Mouse (Mus musculus) midbrain, embryonic 16.5 days (tissue): ENCODE data around the gene Cdc42bpb. TPM values are rescaled to one million over a fixed set of nuclear protein-coding genes. Genes with fewer than 3 reads are reported as not detected.
A peak's percentile ranks its signal among the peaks of the same experiment; 100 is the strongest.

ENCODE experiments used
- ATAC-seq: fragments of 200-750 bp; cut with Nextera tagmentation; 2 replicates; pipeline ENCODE4 v1.8.0; 2017; ENCODE audit warnings: moderate TSS enrichment
- H3K27ac ChIP-seq: fragments of 300-500 bp; sonication (generic); 2 replicates; pipeline ENCODE4 v1.5.1; 2014; ENCODE audit warnings: mild to moderate bottlenecking, low read length, mixed read lengths
- H3K27me3 ChIP-seq: fragments of 300-500 bp; sonication (generic); 2 replicates; pipeline ENCODE4 v1.6.1; 2014; ENCODE audit warnings: low read depth, low read length, mixed read lengths; ENCODE audit not compliant: control insufficient read depth, insufficient read depth
- H3K36me3 ChIP-seq: fragments of 300-500 bp; sonication (generic); 2 replicates; pipeline ENCODE4 v1.6.1; 2014; ENCODE audit warnings: mild to moderate bottlenecking, low read length, moderate library complexity, mixed read lengths; ENCODE audit not compliant: control insufficient read depth, insufficient read depth
- H3K4me1 ChIP-seq: fragments of 300-500 bp; sonication (generic); 2 replicates; pipeline ENCODE4 v1.6.1; 2014; ENCODE audit warnings: mild to moderate bottlenecking, low read length, mixed read lengths; ENCODE audit not compliant: control insufficient read depth, insufficient read depth
- H3K4me2 ChIP-seq: fragments of 300-500 bp; sonication (generic); 2 replicates; pipeline ENCODE4 v1.6.1; 2014; ENCODE audit warnings: mild to moderate bottlenecking, low read length, mixed read lengths
- H3K4me3 ChIP-seq: fragments of 300-500 bp; sonication (generic); 2 replicates; pipeline ENCODE4 v1.5.1; 2014; ENCODE audit warnings: low read depth, mild to moderate bottlenecking, low read length, moderate library complexity, mixed read lengths
- H3K9ac ChIP-seq: fragments of 300-500 bp; sonication (generic); 2 replicates; pipeline ENCODE4 v1.6.1; 2014; ENCODE audit warnings: low read depth, low read length, mixed read lengths
- H3K9me3 ChIP-seq: fragments of 300-500 bp; sonication (generic); replicated peaks from 2 replicates; pipeline ENCODE4 v1.6.1; 2014; ENCODE audit warnings: mild to moderate bottlenecking, low read length, mixed read lengths; ENCODE audit not compliant: control insufficient read depth, poor library complexity, severe bottlenecking
- WGBS: fragments of 180-500 bp; shearing (Covaris S2); extraction: QIAGEN DNeasy Blood & Tissue Kit; methylation state at CpG from one replicate; pipeline ENCODE4 v1.1.7; 2014; 5-methylcytosine and 5-hydroxymethylcytosine counted together
- polyA plus RNA-seq: library from polyadenylated mRNA; unstranded; fragments of >200 nt; fragmentation: Nextera tagmentation; extraction: Ambion mirVana; gene quantifications from 2 replicates; pipeline ENCODE4 v1.2.1, GENCODE M21; 2015

Cdc42bpb gene
- polyA plus RNA-seq, 1 experiment from 2014 or later: 40.2 TPM

DNA sequence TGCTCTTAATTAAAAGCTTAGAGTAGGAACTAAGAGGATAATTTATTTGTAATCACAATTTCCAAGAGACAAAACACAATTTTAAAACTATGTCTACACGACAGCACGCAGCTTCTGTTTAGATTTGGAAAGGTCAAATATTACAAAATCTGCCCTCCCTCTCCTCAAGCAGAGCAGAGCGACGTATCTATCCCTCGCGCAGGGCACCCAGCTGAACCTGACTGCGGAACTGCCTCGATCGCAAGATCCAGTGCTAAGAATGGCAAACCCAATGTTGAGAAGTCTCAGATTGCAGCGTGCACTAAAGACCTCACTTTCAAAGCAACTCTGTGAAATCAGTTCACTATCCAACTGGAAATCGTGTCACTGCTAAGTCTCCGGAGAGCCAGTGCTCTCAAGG is 2.0 kb downstream of the Cdc42bpb start:
- H3K4me1 ChIP-seq: peaks cover 36% of the 10 kb centered on the region
- no peaks in the 10 kb centered on the region for H3K27me3 ChIP-seq
- H3K27ac ChIP-seq: no peak overlapping the region
- peak overlapping the region; percentile 93 for H3K4me2 ChIP-seq
- H3K9me3 ChIP-seq: no peaks in the 10 kb centered on the region
- H3K4me3 ChIP-seq: peak overlapping the region; percentile 99
- no peaks in the 10 kb centered on the region for H3K36me3 ChIP-seq
- WGBS: 71% methylated on average over 12 of the region's 12 CpGs
- no peak for ATAC-seq
- peak overlapping the region; percentile 97 for H3K9ac ChIP-seq

DNA sequence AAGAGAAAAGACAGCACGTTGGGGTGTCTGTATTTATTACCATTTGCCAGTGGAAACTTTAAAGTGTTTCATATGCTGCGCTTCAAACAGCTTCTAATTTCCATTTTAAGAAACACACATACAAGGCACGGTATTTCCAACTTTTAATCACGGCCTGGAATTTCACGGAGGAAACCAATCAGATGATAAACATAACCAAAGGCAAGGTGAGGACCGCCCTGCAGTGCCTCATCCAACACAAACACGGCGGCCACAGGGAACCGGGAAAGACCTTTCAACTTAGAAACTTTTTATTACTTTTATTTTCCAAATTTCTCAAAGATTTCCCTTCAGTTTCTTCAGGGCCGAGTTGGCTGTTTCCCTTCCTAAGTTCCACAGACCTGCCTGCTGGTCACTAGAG is 2.8 kb downstream of the Cdc42bpb start:
- Histone ChIP-seq H3K36me3 (no peaks in the 10 kb centered on the region), H3K9me3 (no peaks in the 10 kb centered on the region), H3K4me1 (peaks cover 40% of the 10 kb centered on the region), H3K4me3 (no peak overlapping the region), H3K27me3 (no peaks in the 10 kb centered on the region), H3K4me2 (peak overlapping the region; percentile 93), H3K27ac (no peak overlapping the region), H3K9ac (no peak overlapping the region)
- no peak for ATAC-seq
- WGBS: 76% methylated on average over 10 of the region's 10 CpGs

DNA sequence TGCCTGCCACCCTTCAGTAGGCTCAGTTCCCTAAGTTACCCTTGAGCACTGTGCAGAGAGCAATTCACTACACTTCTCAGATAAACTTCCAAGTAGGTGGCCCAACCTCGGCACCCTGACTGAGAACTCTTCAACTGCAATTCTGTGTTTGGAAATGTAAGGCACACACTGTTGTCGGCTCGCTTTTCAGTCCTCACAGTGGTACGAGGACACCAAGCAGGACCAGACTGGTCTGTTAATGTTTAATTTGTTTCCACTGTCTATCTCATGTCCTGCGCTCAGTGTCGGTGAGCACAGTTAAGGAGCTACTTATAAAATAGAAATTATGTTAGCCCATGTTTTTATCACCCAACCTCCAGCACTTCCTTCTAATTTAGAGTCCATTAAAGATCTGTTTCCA is 4.1 kb downstream of the Cdc42bpb start:
- WGBS: 92% methylated on average over 6 of the region's 6 CpGs
- H3K9me3 ChIP-seq: no peaks in the 10 kb centered on the region
- H3K36me3 ChIP-seq: no peaks in the 10 kb centered on the region
- no peak overlapping the region for H3K4me2 ChIP-seq
- peaks cover 35% of the 10 kb centered on the region for H3K4me1 ChIP-seq
- ATAC-seq: no peak
- no peak overlapping the region for H3K4me3 ChIP-seq
- H3K27ac ChIP-seq: no peak overlapping the region
- H3K27me3 ChIP-seq: no peaks in the 10 kb centered on the region
- no peak overlapping the region for H3K9ac ChIP-seq

DNA sequence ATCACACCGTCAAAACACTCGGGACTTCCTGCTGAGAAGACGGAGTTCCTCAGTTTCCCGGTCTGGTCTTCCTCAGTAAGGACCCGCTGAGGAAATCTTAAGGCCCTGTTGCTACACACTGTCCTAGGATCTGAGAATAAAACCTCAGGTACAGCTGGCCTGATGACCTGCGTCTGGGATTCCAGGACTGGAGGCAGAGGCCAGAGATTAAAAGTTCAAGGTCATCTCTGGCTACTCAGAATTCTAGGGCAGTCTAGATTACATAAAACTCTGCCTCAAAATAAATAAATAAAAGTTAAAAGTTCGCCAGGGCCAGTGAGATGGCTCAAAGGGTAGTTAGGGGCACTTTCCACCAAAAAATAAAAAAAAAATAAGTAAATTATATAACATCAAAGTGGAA is 5.6 kb downstream of the Cdc42bpb start:
- ATAC-seq: no peak
- no peak overlapping the region for H3K4me2 ChIP-seq
- H3K4me1 ChIP-seq: peaks cover 34% of the 10 kb centered on the region
- no peak overlapping the region for H3K4me3 ChIP-seq
- no peak overlapping the region for H3K27ac ChIP-seq
- WGBS: 86% methylated on average over 7 of the region's 7 CpGs
- H3K9ac ChIP-seq: no peak overlapping the region
- no peaks in the 10 kb centered on the region for H3K36me3 ChIP-seq
- H3K27me3 ChIP-seq: no peaks in the 10 kb centered on the region
- no peaks in the 10 kb centered on the region for H3K9me3 ChIP-seq

DNA sequence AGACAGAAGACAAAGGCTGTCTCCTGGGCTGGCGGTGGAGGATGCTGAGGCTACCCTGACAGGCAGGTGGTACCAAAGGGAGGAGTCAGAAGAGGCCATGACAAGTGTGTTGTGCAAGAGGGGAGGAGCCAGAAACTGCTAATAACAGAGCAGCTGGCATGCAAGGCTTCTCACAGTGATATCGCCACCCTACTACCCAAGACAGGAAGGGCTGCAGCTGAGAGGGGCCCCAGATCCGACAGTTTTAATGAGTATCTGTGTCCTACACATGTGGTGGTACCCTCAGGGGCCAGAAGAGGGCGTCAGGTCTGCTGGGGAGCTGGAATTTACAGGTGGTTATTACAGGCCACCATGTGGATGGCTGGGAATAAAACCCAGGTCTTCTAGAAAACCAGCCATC is 7.3 kb downstream of the Cdc42bpb start:
- Histone ChIP-seq H3K4me2 (no peak overlapping the region), H3K27ac (no peak overlapping the region), H3K36me3 (no peaks in the 10 kb centered on the region), H3K4me3 (no peak overlapping the region), H3K9me3 (no peaks in the 10 kb centered on the region), H3K4me1 (peaks cover 22% of the 10 kb centered on the region), H3K27me3 (no peaks in the 10 kb centered on the region), H3K9ac (no peak overlapping the region)
- WGBS: 51% methylated on average over 4 of the region's 4 CpGs
- no peak for ATAC-seq

DNA sequence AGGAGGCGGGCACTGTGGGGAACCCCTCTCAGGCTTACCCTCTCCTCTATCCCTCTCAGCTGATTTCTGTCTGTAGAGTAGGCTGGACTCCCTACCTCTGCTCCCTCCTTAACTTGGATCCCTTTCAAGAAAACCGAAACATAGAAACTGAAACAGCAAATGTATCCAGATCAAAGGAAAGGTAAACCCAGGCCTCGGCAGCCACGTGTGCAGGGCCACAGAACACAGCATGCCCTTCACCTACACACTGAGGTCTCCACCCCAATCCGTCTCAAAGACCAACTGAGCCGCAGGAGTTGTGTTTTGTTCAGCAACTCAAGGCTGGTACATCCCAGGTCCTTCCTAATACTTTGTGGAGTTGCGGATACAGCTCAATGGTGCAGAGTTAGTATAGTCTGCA is 10.5 kb downstream of the Cdc42bpb start:
- WGBS: 90% methylated on average over 7 of the region's 7 CpGs
- ATAC-seq: no peak
- no peak overlapping the region for H3K4me3 ChIP-seq
- H3K27me3 ChIP-seq: no peaks in the 10 kb centered on the region
- H3K9me3 ChIP-seq: no peaks in the 10 kb centered on the region
- no peak overlapping the region for H3K9ac ChIP-seq
- H3K4me2 ChIP-seq: no peak overlapping the region
- H3K36me3 ChIP-seq: no peaks in the 10 kb centered on the region
- peaks cover 7% of the 10 kb centered on the region for H3K4me1 ChIP-seq
- H3K27ac ChIP-seq: no peak overlapping the region

DNA sequence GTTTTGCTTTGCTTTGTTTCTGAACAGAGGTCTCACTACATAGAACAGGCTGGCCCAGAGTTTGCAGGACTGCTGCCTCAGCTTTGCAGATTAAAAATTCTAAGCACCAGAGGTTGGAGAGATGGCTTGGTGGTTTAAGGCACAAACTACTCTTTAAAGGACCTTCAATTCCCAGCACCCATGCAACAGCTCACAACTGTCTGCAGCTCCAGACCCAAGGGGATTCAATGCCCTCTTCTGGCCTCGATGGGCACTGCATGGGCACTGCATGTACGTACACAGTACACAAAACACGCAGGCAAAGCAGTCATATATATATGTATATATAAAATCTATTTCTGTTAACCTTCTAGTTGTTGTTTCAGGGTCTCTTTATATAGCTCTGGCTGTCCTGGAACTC is 13.3 kb downstream of the Cdc42bpb start:
- ATAC-seq: no peak
- 91% methylated on average over 3 of the region's 3 CpGs for WGBS
- Histone ChIP-seq H3K27ac (no peak overlapping the region), H3K4me3 (no peak overlapping the region), H3K36me3 (no peaks in the 10 kb centered on the region), H3K9me3 (no peaks in the 10 kb centered on the region), H3K4me1 (0 out of 2 replicates have a peak, but pooled peaks cover 3% of the 10 kb centered on the region), H3K9ac (no peak overlapping the region), H3K4me2 (no peak overlapping the region), H3K27me3 (no peaks in the 10 kb centered on the region)

DNA sequence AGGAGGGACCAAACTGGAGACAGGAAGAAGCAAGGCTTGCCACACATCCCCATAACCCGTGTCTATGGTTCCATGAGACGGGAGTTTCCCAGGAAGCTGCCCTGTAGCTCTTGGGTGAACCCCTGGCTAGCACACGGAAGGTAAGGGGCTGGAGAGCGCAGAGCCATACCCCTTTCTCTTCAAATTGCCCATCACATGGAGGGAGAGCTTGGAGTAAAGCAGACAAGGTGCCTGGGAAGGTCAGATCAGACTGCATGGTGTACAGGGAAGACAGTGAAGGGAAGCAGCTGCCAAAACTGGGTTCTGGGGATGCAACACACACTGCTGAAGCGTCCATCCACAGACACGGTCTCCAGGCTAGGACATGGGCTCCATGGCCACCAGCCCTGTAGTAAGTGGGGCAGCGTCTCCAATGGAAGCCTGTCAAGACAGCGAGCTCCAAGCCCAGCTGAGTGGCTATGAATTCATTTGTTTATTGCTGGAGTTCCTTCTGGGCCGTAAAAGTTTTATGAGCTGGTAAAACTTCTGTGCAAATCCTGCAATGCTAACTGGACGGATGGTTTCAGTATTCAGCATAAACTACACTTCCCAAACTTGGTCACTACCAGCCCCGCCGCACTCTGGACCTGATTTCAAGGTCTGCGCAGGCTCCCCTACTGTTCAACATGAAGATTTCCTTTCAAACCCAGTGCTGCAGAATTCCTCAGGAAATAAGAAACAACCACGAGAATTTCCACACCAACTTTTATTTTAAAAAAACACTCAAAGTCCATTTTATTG is 16.0 kb downstream of the Cdc42bpb start:
- Histone ChIP-seq H3K4me2 (no peak overlapping the region), H3K9ac (no peak overlapping the region), H3K9me3 (no peaks in the 10 kb centered on the region), H3K4me3 (no peak overlapping the region), H3K27me3 (no peaks in the 10 kb centered on the region), H3K4me1 (peaks cover 12% of the 10 kb centered on the region), H3K27ac (no peak overlapping the region), H3K36me3 (no peaks in the 10 kb centered on the region)
- no peak for ATAC-seq
- WGBS: 80% methylated on average over 14 of the region's 14 CpGs

DNA sequence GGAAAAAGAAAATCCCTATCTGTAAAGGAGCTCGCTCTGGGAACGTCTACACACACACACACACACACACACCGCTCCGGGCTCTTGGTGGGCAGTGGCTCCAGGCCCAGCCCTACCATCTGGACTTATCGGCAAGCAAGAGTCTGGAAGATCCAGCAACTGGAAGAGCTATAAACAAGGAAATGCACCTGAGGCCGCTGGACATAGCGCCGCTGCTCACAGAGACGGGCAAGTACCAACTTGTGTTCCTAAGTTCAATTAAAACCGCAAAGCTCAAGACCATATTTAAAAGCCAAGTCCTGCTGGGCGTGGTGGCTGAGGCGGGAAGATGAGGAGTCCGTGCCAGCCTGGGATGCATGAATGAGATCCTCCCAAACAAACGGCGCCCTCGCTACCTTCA is 16.8 kb downstream of the Cdc42bpb start:
- 85% methylated on average over 16 of the region's 16 CpGs for WGBS
- H3K27ac ChIP-seq: no peak overlapping the region; the same call in 1 of the 2 replicates
- peaks cover 12% of the 10 kb centered on the region for H3K4me1 ChIP-seq
- no peak overlapping the region for H3K4me2 ChIP-seq
- no peak overlapping the region for H3K9ac ChIP-seq
- no peaks in the 10 kb centered on the region for H3K36me3 ChIP-seq
- no peaks in the 10 kb centered on the region for H3K9me3 ChIP-seq
- ATAC-seq: no peak
- H3K27me3 ChIP-seq: no peaks in the 10 kb centered on the region
- no peak overlapping the region for H3K4me3 ChIP-seq
